Mouse (Mus musculus) forebrain, embryonic 16.5 days (tissue): Measurements from ENCODE around the gene Gpx1. TPM values are rescaled to one million over a fixed set of nuclear protein-coding genes. Genes with fewer than 3 reads are reported as not detected.

Experiments
- ATAC-seq: fragments of 200-750 bp; cut with Nextera tagmentation; 2 replicates; pipeline ENCODE4 v1.8.0; 2017; ENCODE audit warnings: mild to moderate bottlenecking, moderate library complexity
- H3K27ac ChIP-seq: fragments of 300-500 bp; sonication (generic); 2 replicates; pipeline ENCODE4 v1.5.1; 2014; ENCODE audit warnings: low read length, control low read depth
- H3K27me3 ChIP-seq: fragments of 300-500 bp; sonication (generic); replicated peaks from 2 replicates; pipeline ENCODE4 v1.6.1; 2014; ENCODE audit warnings: low read length; ENCODE audit not compliant: control insufficient read depth, insufficient read depth
- H3K36me3 ChIP-seq: fragments of 300-500 bp; sonication (generic); 2 replicates; pipeline ENCODE4 v1.6.1; 2014; ENCODE audit not compliant: control insufficient read depth, insufficient read depth
- H3K4me1 ChIP-seq: fragments of 300-500 bp; sonication (generic); replicated peaks from 2 replicates; pipeline ENCODE4 v1.6.1; 2014; ENCODE audit warnings: low read length; ENCODE audit not compliant: control insufficient read depth, insufficient read depth
- H3K4me2 ChIP-seq: fragments of 300-500 bp; sonication (generic); 2 replicates; pipeline ENCODE4 v1.6.1; 2014; ENCODE audit warnings: mild to moderate bottlenecking, low read length, control low read depth
- H3K4me3 ChIP-seq: fragments of 300-500 bp; sonication (generic); replicated peaks from 2 replicates; pipeline ENCODE4 v1.5.1; 2014; ENCODE audit warnings: mild to moderate bottlenecking, low read length, control low read depth
- H3K9ac ChIP-seq: fragments of 300-500 bp; sonication (generic); replicated peaks from 2 replicates; pipeline ENCODE4 v1.6.1; 2014; ENCODE audit warnings: low read depth, low read length, control low read depth
- H3K9me3 ChIP-seq: fragments of 300-500 bp; sonication (generic); 2 replicates; pipeline ENCODE4 v1.6.1; 2016; ENCODE audit warnings: low read length; ENCODE audit not compliant: control insufficient read depth
- WGBS: fragments of 180-500 bp; shearing (Covaris S2); extraction: QIAGEN DNeasy Blood & Tissue Kit; methylation state at CpG from one replicate; pipeline ENCODE4 v1.1.7; 2014; 5-methylcytosine and 5-hydroxymethylcytosine counted together
- polyA plus RNA-seq: library from polyadenylated mRNA; unstranded; fragments of >200 nt; fragmentation: Nextera tagmentation; extraction: Ambion mirVana; gene quantifications from 2 replicates; pipeline ENCODE4 v1.2.1, GENCODE M21; 2015

Gene Gpx1
- polyA plus RNA-seq, 1 experiment from 2014 or later: 369 TPM

GRCm38 (mm10) chr9:108337848-108338550 lies 704 bp upstream of the Gpx1 start:
- no peak for ATAC-seq
- Histone ChIP-seq H3K9ac (no peak overlapping the region), H3K4me1 (peaks cover 16% of the 10 kb centered on the region), H3K4me2 (peak overlapping the region; percentile 73), H3K27me3 (no peaks in the 10 kb centered on the region), H3K9me3 (no peaks in the 10 kb centered on the region), H3K27ac (peak overlapping the region; percentile 88), H3K36me3 (peaks cover 13% of the 10 kb centered on the region), H3K4me3 (no peak overlapping the region)
- WGBS: 55% methylated on average over 10 of the region's 10 CpGs

DNA sequence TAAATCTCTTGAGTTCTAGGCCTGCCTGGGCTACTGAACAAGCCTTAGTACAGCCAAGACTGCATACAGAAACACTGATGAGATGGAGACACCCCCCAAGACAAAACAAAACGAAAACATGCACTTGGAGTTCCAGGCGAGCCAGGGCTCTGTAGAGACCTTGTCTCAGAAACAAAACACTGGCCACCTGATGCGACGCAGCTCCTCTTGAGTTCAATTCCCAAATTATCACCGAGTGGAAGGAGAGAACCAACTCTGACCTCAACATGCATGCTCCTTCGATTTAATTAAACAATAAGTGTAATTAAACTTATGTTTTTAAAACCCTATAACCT lies 185 bp upstream of the Gpx1 start:
- Histone ChIP-seq H3K36me3 (peaks cover 13% of the 10 kb centered on the region), H3K27ac (peak overlapping the region; percentile 88), H3K4me3 (peak overlapping the region; percentile 63), H3K4me1 (peaks cover 16% of the 10 kb centered on the region), H3K4me2 (peak overlapping the region; percentile 73), H3K27me3 (no peaks in the 10 kb centered on the region), H3K9me3 (no peaks in the 10 kb centered on the region), H3K9ac (peak overlapping the region; percentile 83)
- 32% methylated on average over 6 of the region's 6 CpGs for WGBS
- ATAC-seq: no peak

- H3K27ac ChIP-seq: peak overlapping the region; percentile 88; the same call in 1 of the 2 replicates
- no peak for ATAC-seq
Observed at GRCm38 (mm10) chr9:108339886-108340257, 1.2 kb downstream of the Gpx1 start.

DNA sequence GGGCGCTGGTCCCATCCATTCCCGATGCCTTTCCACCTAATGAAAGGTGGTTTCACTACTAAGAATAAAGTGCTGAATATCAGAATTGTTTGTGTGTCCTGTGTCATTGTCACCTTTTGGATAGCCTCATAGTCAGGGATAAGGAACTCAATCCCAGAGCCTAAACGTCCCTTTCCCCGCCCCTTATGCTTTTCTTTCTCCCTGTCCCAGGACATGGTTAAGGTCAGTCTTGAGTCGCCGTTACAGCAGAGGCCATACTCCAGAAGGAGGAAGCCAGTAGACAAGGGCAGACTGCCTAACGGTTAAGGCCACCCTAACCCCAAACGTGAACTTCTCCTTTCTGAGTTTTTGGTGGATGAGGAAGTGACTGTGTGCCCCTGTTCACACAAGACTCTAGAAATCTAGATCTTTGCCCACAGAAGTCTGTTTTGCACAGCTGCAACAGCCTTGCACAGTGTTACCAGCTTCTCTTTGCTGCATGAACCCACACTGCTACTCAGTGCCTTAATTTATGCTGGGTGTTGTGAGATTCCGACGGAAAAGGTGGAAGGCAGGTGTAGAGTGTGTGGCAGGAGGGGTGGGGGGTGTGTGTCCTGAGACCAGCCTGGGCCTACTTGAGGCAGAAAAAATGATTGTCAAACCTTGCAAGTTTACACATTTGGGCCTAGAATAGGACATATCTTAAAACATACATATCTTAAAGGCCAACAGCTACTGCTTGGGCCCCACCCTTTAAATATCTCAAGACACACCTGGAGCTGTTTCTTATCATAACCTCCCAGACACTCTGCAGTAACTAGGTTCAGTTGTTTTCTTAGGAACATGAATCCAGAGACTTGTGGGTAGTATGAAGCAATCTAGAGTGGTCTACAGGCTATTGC lies 1.8 kb downstream of the Gpx1 start:
- WGBS: 64% methylated on average over 10 of the region's 10 CpGs
- Histone ChIP-seq H3K27me3 (no peaks in the 10 kb centered on the region), H3K4me1 (peaks cover 16% of the 10 kb centered on the region), H3K9me3 (no peaks in the 10 kb centered on the region), H3K36me3 (peaks cover 2% of the 10 kb centered on the region; the same call in 1 of the 2 replicates), H3K4me2 (peak overlapping the region; percentile 73), H3K9ac (peak overlapping the region; percentile 83), H3K4me3 (peak overlapping the region; percentile 63), H3K27ac (no peak overlapping the region)
- ATAC-seq: no peak

More at GRCm38 (mm10) chr9:108339886-108340257, 1.2 kb downstream of the Gpx1 start:
- peaks cover 16% of the 10 kb centered on the region for H3K4me1 ChIP-seq
- no peaks in the 10 kb centered on the region for H3K9me3 ChIP-seq
- peak overlapping the region; percentile 63 for H3K4me3 ChIP-seq
- H3K4me2 ChIP-seq: peak overlapping the region; percentile 73
- H3K9ac ChIP-seq: peak overlapping the region; percentile 83
- peaks cover 7% of the 10 kb centered on the region; the same call in 1 of the 2 replicates for H3K36me3 ChIP-seq
- no peaks in the 10 kb centered on the region for H3K27me3 ChIP-seq
- WGBS: 13% methylated on average over 20 of the region's 20 CpGs

DNA sequence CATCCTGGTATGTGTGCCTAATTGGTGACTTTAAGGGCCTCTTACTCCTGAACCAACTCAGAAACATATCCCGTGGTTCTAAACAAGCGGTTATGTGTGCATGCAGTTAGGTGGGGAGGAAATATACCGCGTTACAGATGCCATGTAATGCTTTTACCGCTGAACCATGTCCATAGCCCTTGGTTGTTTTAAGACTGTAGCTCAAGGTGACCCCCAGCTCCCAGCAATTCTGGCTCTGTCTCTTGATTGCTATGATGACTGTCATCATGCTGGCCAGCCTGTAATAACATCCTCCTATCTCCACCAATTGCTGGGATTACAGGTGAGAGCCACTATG lies 2.4 kb downstream of the Gpx1 start:
- H3K27ac ChIP-seq: no peak overlapping the region
- no peaks in the 10 kb centered on the region for H3K9me3 ChIP-seq
- 90% methylated on average over 5 of the region's 5 CpGs for WGBS
- H3K27me3 ChIP-seq: no peaks in the 10 kb centered on the region
- H3K4me2 ChIP-seq: no peak overlapping the region
- H3K9ac ChIP-seq: no peak overlapping the region
- peaks cover 19% of the 10 kb centered on the region for H3K4me1 ChIP-seq
- no peak for ATAC-seq
- no peak overlapping the region for H3K4me3 ChIP-seq
- no peaks in the 10 kb centered on the region for H3K36me3 ChIP-seq

GRCm38 (mm10) chr9:108341801-108342200 lies 3.1 kb downstream of the Gpx1 start:
- H3K4me2 ChIP-seq: no peak overlapping the region

DNA sequence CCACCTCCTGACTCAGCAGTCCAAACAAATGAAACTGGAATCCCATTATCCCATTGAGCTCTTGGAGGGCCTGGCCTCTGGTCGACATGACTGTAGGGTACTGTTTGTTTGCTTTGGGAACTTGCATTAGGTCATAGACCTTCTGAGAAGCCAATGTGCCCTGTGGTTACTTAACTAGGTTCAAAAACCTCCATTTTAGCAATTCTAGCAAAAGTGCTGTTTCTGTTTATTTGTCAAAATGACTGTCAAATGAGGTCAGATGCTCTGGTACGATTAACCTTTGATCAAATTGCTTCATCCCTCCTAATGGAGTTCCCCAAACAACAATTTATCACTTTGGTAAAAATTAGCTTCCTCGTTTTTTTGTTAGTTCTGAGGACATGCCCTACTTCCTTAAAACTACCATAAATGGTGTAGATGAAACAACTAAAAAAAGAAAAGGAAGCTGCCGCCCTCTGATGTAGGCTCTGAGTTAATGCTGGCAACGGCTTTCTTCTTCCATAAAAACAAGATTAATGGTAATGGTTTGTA lies 3.7 kb downstream of the Gpx1 start:
- Histone ChIP-seq H3K27me3 (no peaks in the 10 kb centered on the region), H3K9me3 (no peaks in the 10 kb centered on the region), H3K4me3 (no peak overlapping the region), H3K4me2 (no peak overlapping the region), H3K36me3 (no peaks in the 10 kb centered on the region), H3K4me1 (peaks cover 25% of the 10 kb centered on the region), H3K27ac (no peak overlapping the region), H3K9ac (no peak overlapping the region)
- ATAC-seq: no peak
- 58% methylated on average over 5 of the region's 5 CpGs for WGBS

More at GRCm38 (mm10) chr9:108341801-108342200, 3.1 kb downstream of the Gpx1 start:
- peaks cover 23% of the 10 kb centered on the region for H3K4me1 ChIP-seq
- ATAC-seq: no peak
- no peaks in the 10 kb centered on the region for H3K27me3 ChIP-seq
- no peaks in the 10 kb centered on the region for H3K36me3 ChIP-seq
- H3K27ac ChIP-seq: no peak overlapping the region
- no peaks in the 10 kb centered on the region for H3K9me3 ChIP-seq
- no peak overlapping the region for H3K4me3 ChIP-seq
- H3K9ac ChIP-seq: no peak overlapping the region

DNA sequence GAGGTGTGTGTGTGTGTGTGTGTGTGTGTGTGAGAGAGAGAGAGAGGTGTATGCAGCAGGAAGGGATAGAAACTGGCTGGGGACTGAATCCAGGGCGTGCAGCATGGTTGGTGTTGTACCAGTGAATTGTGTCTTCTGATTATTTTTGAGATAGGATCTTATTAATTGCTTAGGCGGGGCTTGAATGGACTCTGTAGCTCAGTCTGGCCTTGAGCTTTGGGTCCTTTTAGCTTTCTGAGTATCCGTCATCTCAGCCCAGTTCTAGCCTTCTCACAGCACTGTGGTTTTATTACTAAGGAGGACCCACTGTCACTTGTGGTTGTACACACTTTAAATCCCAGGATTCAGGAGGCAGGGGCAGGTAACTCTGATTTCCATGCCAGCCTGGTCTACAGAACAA lies 4.6 kb downstream of the Gpx1 start:
- Histone ChIP-seq H3K27me3 (no peaks in the 10 kb centered on the region), H3K4me1 (peaks cover 26% of the 10 kb centered on the region), H3K9ac (no peak overlapping the region), H3K27ac (no peak overlapping the region), H3K4me3 (no peak overlapping the region), H3K36me3 (no peaks in the 10 kb centered on the region), H3K9me3 (no peaks in the 10 kb centered on the region), H3K4me2 (no peak overlapping the region)
- no peak for ATAC-seq
- WGBS: 86% methylated on average over 3 of the region's 3 CpGs

- no peaks in the 10 kb centered on the region for H3K9me3 ChIP-seq
- H3K4me1 ChIP-seq: peaks cover 26% of the 10 kb centered on the region
- H3K36me3 ChIP-seq: no peaks in the 10 kb centered on the region
- H3K4me2 ChIP-seq: no peak overlapping the region
- H3K27ac ChIP-seq: no peak overlapping the region
- 95% methylated on average over 1 of the region's 1 CpGs for WGBS
- no peak overlapping the region for H3K9ac ChIP-seq
- H3K27me3 ChIP-seq: no peaks in the 10 kb centered on the region
- ATAC-seq: no peak
- no peak overlapping the region for H3K4me3 ChIP-seq
Observed at GRCm38 (mm10) chr9:108343835-108344234, 5.1 kb downstream of the Gpx1 start.
